ENCODE assay signal across 8 mouse cellular contexts in genomic region chr15:89498961-89499688, GRCm38 (mm10). TPM values are rescaled to one million over a fixed set of nuclear protein-coding genes. Genes with fewer than 3 reads are reported as not detected.
DNase-seq lines count a peak whose midpoint lies in the region; ATAC-seq and TF ChIP-seq lines count a peak whose summit lies in the region.

Gene Shank3, plus strand, starts transcription at chr15:89499623.

- TF ChIP-seq CTCF in layer of hippocampus, adult 2 months (conservative IDR thresholded peaks at IDR 0.05), result no peak
- TF ChIP-seq CTCF in bone marrow, adult 2 months (IDR thresholded peaks at IDR 0.05; ENCODE audit: control insufficient read depth, insufficient read depth, low read length), result no peak
- no peak for TF ChIP-seq CTCF in hindbrain, postnatal 0 days (IDR thresholded peaks at IDR 0.05; ENCODE audit: low read depth)
- no peak for TF ChIP-seq CTCF in lung, postnatal 0 days (IDR thresholded peaks at IDR 0.05)

- peak within 1 kb of the TSS; percentile 84 for H3K4me2 ChIP-seq in hindbrain, postnatal 0 days (ENCODE audit: low read depth, low read length)
- H3K4me2 ChIP-seq in lung, postnatal 0 days (replicated peaks; ENCODE audit: low read depth, low read length), result peak within 1 kb of the TSS; percentile 94

- peak; percentile 60 for ATAC-seq in hindbrain, postnatal 0 days
- ATAC-seq in lung, postnatal 0 days, result peak; percentile 5; the same call in 1 of the 2 replicates

- DNase-seq in layer of hippocampus, adult 2 months (ENCODE audit: low spot score in 2 of 2), result peak in 1 of 2 experiments; percentile 40
- no peak for DNase-seq in layer of hippocampus, adult 9-10 months (ENCODE audit: low spot score)
- DNase-seq in gastrocnemius, postnatal 14 days, result no peak
- peak; percentile 67 for DNase-seq in hindbrain, postnatal 0 days (ENCODE audit: low spot score)
- DNase-seq in lung, postnatal 0 days (ENCODE audit: low spot score), result peak; percentile 17
- DNase-seq in testis, postnatal 10 days (ENCODE audit: low spot score), result peak; percentile 49
- DNase-seq in ovary, adult 18-20 months (ENCODE audit: low spot score), result no peak

- peak within 1 kb of the TSS; percentile 97 for H3K27ac ChIP-seq in layer of hippocampus, adult 2 months
- no peak within 1 kb of the TSS for H3K27ac ChIP-seq in bone marrow, adult 2 months (ENCODE audit: control insufficient read depth, insufficient read depth, low read depth, low read length, poor library complexity)
- H3K27ac ChIP-seq in hindbrain, postnatal 0 days, result peak within 1 kb of the TSS; percentile 92
- H3K27ac ChIP-seq in lung, postnatal 0 days (ENCODE audit: low read length), result peak within 1 kb of the TSS; percentile 89

- peaks cover 3% of the 10 kb centered on the region; the same call in 1 of the 2 replicates for H3K36me3 ChIP-seq in hindbrain, postnatal 0 days (ENCODE audit: insufficient read depth, low read length)
- H3K36me3 ChIP-seq in lung, postnatal 0 days (ENCODE audit: insufficient read depth, low read length), result peaks cover 4% of the 10 kb centered on the region; the same call in 1 of the 2 replicates

- intact Hi-C loops in gastrocnemius, postnatal 14 days (cut with DNase I; ENCODE audit: low total_unique reads), result no loop called here

- under 1% methylated on average over 36 of the region's 72 CpGs for WGBS in bone marrow, adult 2 months
- WGBS in hindbrain, postnatal 0 days, result under 1% methylated on average over 34 of the region's 72 CpGs
- WGBS in lung, postnatal 0 days, result 2% methylated on average over 44 of the region's 72 CpGs

- H3K9ac ChIP-seq in hindbrain, postnatal 0 days (replicated peaks; ENCODE audit: low read length), result peak within 1 kb of the TSS; percentile 83
- peak within 1 kb of the TSS; percentile 51 for H3K9ac ChIP-seq in lung, postnatal 0 days (replicated peaks; ENCODE audit: low read depth)

- no peaks in the 10 kb centered on the region for H3K9me3 ChIP-seq in hindbrain, postnatal 0 days (ENCODE audit: low read length)
- no peaks in the 10 kb centered on the region for H3K9me3 ChIP-seq in lung, postnatal 0 days (ENCODE audit: low read length)

- H3K27me3 ChIP-seq in hindbrain, postnatal 0 days (ENCODE audit: insufficient read depth, low read length), result no peaks in the 10 kb centered on the region
- H3K27me3 ChIP-seq in lung, postnatal 0 days (replicated peaks; ENCODE audit: insufficient read depth, low read length), result peaks cover 8% of the 10 kb centered on the region; the same call in 1 of the 2 replicates

- H3K4me1 ChIP-seq in bone marrow, adult 2 months (ENCODE audit: control insufficient read depth, insufficient read depth, low read length), result no peaks in the 10 kb centered on the region
- H3K4me1 ChIP-seq in hindbrain, postnatal 0 days (ENCODE audit: insufficient read depth, low read length), result peaks cover 5% of the 10 kb centered on the region; the same call in 1 of the 2 replicates
- no peaks in the 10 kb centered on the region for H3K4me1 ChIP-seq in lung, postnatal 0 days (ENCODE audit: insufficient read depth, low read depth, low read length)

- TF ChIP-seq POLR2A in bone marrow, adult 2 months (IDR thresholded peaks at IDR 0.05; ENCODE audit: borderline replicate concordance, control insufficient read depth, low read depth, low read length), result no peak

- H3K4me3 ChIP-seq in layer of hippocampus, adult 2 months, result peak within 1 kb of the TSS; percentile 81
- peak within 1 kb of the TSS; percentile 21 for H3K4me3 ChIP-seq in bone marrow, adult 2 months (replicated peaks; ENCODE audit: control insufficient read depth, low read depth, low read length)
- peak within 1 kb of the TSS; percentile 86 for H3K4me3 ChIP-seq in hindbrain, postnatal 0 days (ENCODE audit: low read length)
- peak within 1 kb of the TSS; percentile 63 for H3K4me3 ChIP-seq in lung, postnatal 0 days (ENCODE audit: low read depth, low read length)

- no peak for TF ChIP-seq EP300 in lung, postnatal 0 days (IDR thresholded peaks at IDR 0.05)

RNA-seq across cellular contexts. Expression of gene Shank3, which starts in this region (rescaled TPM):
- total RNA-seq in layer of hippocampus, adult 2 months (2021), result 100 to 1,000 TPM; 243 to 251 TPM
- 19.5 and 23.6 TPM in 2 replicates for polyA plus RNA-seq in bone marrow, adult 2 months (2011; ENCODE audit: insufficient read depth, insufficient read length, low replicate concordance, missing spikeins)
- total RNA-seq in gastrocnemius, postnatal 14 days (2021), result 10 to 100 TPM; 15.2 to 25.8 TPM
- 43.6 and 61.8 TPM in 2 replicates for total RNA-seq in hindbrain, postnatal 0 days (2014; rRNA removed)
- polyA plus RNA-seq in hindbrain, postnatal 0 days (2015; fragmentation: Nextera tagmentation; extraction: Ambion mirVana), result 7.1 and 8.7 TPM in 2 replicates
- 1.8 and 2.2 TPM in 2 replicates for polyA plus RNA-seq in lung, postnatal 0 days (2015; fragmentation: Nextera tagmentation; extraction: Ambion mirVana)

Comparison
In these comparisons a context has a peak if more than half of its experiments do, and no peak if none do; other contexts are left out.
1. DNase-seq: peak in hindbrain, postnatal 0 days (single experiment), lung, postnatal 0 days (single experiment) and testis, postnatal 10 days (single experiment); none in layer of hippocampus, adult 9-10 months (single experiment), gastrocnemius, postnatal 14 days (single experiment) and ovary, adult 18-20 months (single experiment).
2. H3K4me3 ChIP-seq: peak in every context shown above with its lines; median percentile 86 in hindbrain, postnatal 0 days; 81 in layer of hippocampus, adult 2 months; 63 in lung, postnatal 0 days; 21 in bone marrow, adult 2 months.